Mouse (Mus musculus) kidney, adult 2 months (tissue): ENCODE measurements around the gene Sertad4. TPM values are rescaled to one million over a fixed set of nuclear protein-coding genes. Genes with fewer than 3 reads are reported as not detected.

Experiments used
- DNase-seq: peaks from one replicate; pipeline ENCODE4 v3.0.0; 2021
- H3K27ac ChIP-seq: fragments of 200-500 bp; 2 replicates; pipeline ENCODE4 v1.5.1; 2012; ENCODE audit warnings: low read depth, low read length, control low read depth, inconsistent platforms; ENCODE audit not compliant: insufficient read depth
- H3K27me3 ChIP-seq: fragments of 200-500 bp; replicated peaks from 2 replicates; pipeline ENCODE4 v1.6.1; 2012; ENCODE audit warnings: mild to moderate bottlenecking, moderate library complexity, low read length, inconsistent platforms; ENCODE audit not compliant: control insufficient read depth, insufficient read depth
- H3K36me3 ChIP-seq: fragments of 200-500 bp; 2 replicates; pipeline ENCODE4 v1.6.1; 2012; ENCODE audit warnings: mild to moderate bottlenecking, moderate library complexity, low read length, inconsistent platforms; ENCODE audit not compliant: control insufficient read depth, insufficient read depth
- H3K4me1 ChIP-seq: fragments of 200-500 bp; 2 replicates; pipeline ENCODE4 v1.6.1; 2011; ENCODE audit warnings: low read length; ENCODE audit not compliant: control insufficient read depth, insufficient read depth
- H3K4me3 ChIP-seq: fragments of 200-500 bp; 2 replicates; pipeline ENCODE4 v1.5.1; 2011; ENCODE audit warnings: mild to moderate bottlenecking, low read depth, low read length, control low read depth; ENCODE audit not compliant: insufficient read depth
- CTCF ChIP-seq: fragments of 200-500 bp; conservative IDR thresholded peaks from 2 replicates; pipeline ENCODE4 v1.5.1; 2011; ENCODE audit warnings: low read depth, mild to moderate bottlenecking, control low read depth, low read length, moderate library complexity, mixed read lengths; ENCODE audit not compliant: insufficient read depth, insufficient read length
- POLR2A ChIP-seq: fragments of 200-500 bp; IDR thresholded peaks from one replicate; pipeline ENCODE4 v1.6.1; 2011; ENCODE audit warnings: low read depth, low read length, control low read depth
- WGBS: fragments of 180-500 bp; shearing (Covaris S2); methylation state at CpG from one replicate; pipeline ENCODE4 v1.1.7; 2018; 5-methylcytosine and 5-hydroxymethylcytosine counted together
- polyA plus RNA-seq: library from polyadenylated mRNA; depleted of rRNA; stranded (reverse); fragments of >200 nt; gene quantifications from 2 replicates; pipeline ENCODE4 v1.2.3, GENCODE M21; 2012

The Sertad4 gene
- polyA plus RNA-seq, 1 experiment: 2.6 TPM

DNA sequence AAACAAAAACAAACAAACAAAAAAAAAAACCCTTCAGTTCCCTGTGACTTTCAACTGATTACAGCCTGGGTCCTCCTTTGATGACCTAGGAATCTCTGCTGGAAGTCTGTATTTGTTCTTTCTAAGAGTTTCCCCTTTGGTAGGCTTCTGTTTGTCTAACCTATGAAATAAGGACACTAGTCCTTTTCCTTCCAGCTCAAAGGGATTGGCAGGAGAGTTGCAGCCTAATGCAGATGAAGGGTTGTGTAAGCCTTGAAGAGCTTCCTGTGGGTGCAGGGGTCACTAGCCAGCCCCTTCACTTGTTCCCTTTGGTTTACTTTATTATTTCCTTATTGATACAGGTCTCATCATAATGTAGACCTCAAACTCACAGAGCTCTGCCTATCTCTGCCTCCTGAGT is 27.6 kb downstream of the Sertad4 start:
- no peak for DNase-seq
- no peak for TF ChIP-seq CTCF
- no peak for TF ChIP-seq POLR2A
- no peaks in the 10 kb centered on the region for H3K27me3 ChIP-seq
- H3K4me1 ChIP-seq: peaks cover 10% of the 10 kb centered on the region
- H3K4me3 ChIP-seq: no peak overlapping the region
- no peaks in the 10 kb centered on the region for H3K36me3 ChIP-seq
- no peak overlapping the region for H3K27ac ChIP-seq

DNA sequence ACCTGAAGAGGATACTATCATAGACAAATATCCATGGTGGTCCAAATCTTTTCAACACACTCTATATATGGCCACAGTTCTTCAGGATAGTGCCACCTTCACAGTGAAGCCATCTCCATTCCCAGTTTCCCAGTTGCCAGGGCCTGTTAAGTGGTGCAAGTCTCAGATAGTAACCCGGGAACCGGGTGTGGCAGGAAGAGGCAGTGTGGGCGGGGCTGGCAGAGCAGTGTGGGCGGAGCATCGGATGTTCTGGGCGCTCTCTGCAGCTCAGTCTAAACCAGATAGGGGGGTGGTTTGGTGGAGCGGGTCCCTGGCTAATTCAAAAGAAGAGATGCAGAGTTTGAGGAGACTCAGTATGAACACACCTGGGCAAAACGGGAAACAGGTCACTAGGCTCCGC is 29.8 kb downstream of the Sertad4 start:
- TF ChIP-seq CTCF: no peak
- TF ChIP-seq POLR2A: no peak
- DNase-seq: no peak
- Histone ChIP-seq H3K27ac (no peak overlapping the region), H3K4me3 (no peak overlapping the region), H3K36me3 (no peaks in the 10 kb centered on the region), H3K27me3 (no peaks in the 10 kb centered on the region), H3K4me1 (peaks cover 8% of the 10 kb centered on the region)
- WGBS: 52% methylated on average over 9 of the region's 9 CpGs

GRCm38 (mm10) chr1:192822652-192823525 is 32.7 kb downstream of the Sertad4 start:
- Histone ChIP-seq H3K4me1 (0 out of 2 replicates have a peak, but pooled peaks cover 2% of the 10 kb centered on the region), H3K27me3 (no peaks in the 10 kb centered on the region), H3K36me3 (no peaks in the 10 kb centered on the region), H3K27ac (peak overlapping the region; percentile 12; the same call in 1 of the 2 replicates), H3K4me3 (no peak overlapping the region)
- peak; percentile 75 for DNase-seq
- TF ChIP-seq POLR2A: no peak
- no peak for TF ChIP-seq CTCF
- WGBS: 37% methylated on average over 13 of the region's 13 CpGs

DNA sequence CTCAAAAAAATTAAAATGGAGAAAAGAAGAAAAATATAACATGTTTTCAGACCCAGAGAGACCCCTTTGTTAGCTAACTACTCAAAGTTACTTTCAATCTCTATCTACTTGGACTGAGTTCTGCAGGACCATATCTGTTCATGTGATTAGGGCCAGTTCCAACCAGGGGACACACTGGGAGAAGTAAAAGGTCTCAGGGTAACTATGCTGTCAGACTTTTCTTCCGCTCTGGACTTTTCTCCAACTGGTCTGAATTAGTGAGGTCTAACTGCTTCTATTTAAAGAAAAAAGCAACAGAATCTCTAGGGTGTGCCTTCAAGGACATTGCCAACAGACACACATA is 33.3 kb downstream of the Sertad4 start:
- Histone ChIP-seq H3K27ac (no peak overlapping the region), H3K4me1 (0 out of 2 replicates have a peak, but pooled peaks cover 2% of the 10 kb centered on the region), H3K27me3 (no peaks in the 10 kb centered on the region), H3K4me3 (no peak overlapping the region), H3K36me3 (no peaks in the 10 kb centered on the region)
- DNase-seq: no peak
- 61% methylated on average over 1 of the region's 1 CpGs for WGBS
- TF ChIP-seq CTCF: no peak
- no peak for TF ChIP-seq POLR2A

DNA sequence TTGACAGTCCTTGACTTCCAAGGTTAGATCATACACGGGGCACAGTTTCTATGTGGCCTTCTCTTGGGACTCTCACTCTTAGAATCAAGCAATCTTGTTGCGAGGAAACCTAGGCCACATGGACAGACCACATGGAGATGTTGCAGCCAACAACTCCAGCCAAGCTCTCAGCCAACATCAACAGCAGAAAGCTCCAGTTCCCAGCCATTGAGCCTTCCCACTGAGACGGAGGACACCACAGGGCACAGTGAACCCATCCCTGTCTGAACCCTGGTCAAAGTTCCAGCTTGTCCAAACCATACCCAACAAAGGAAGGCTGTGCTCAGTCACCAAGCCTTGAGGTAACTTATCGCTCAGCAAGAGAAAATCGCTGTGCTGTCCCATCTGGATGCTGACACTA is 37.2 kb downstream of the Sertad4 start:
- Histone ChIP-seq H3K4me1 (peaks cover 6% of the 10 kb centered on the region; the same call in 1 of the 2 replicates), H3K36me3 (no peaks in the 10 kb centered on the region), H3K4me3 (no peak overlapping the region), H3K27me3 (no peaks in the 10 kb centered on the region), H3K27ac (no peak overlapping the region)
- peak; percentile 49 for DNase-seq
- TF ChIP-seq CTCF (no peak), POLR2A (no peak)
- 78% methylated on average over 5 of the region's 5 CpGs for WGBS

- TF ChIP-seq POLR2A: no peak
- no peak for TF ChIP-seq CTCF
- peak; percentile 73 for DNase-seq
- no peak overlapping the region for H3K4me3 ChIP-seq
Observed at GRCm38 (mm10) chr1:192815789-192816188, 39.8 kb downstream of the Sertad4 start.

DNA sequence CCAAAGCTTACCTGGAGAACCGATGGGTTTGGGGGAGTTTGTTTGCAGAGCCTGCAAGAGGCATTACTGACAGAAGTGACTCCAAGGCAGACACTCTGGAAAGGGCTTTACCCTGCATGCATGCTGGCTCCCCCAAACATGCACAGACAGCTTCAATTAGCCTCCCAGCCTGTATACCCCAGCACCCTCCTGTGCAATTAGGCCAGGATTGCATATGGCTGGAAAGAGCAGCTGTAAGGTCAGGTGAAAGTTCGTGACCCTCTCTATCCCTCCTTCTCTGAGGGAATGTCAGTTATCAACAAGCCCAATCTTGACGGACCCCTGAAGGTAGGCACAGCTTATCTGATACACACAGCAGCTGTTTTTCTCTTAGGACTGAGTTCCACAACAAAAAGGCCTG is 40.9 kb downstream of the Sertad4 start:
- 71% methylated on average over 3 of the region's 3 CpGs for WGBS
- DNase-seq: no peak
- H3K4me3 ChIP-seq: no peak overlapping the region
- H3K36me3 ChIP-seq: no peaks in the 10 kb centered on the region
- H3K27ac ChIP-seq: no peak overlapping the region
- no peaks in the 10 kb centered on the region for H3K27me3 ChIP-seq
- TF ChIP-seq POLR2A: no peak
- TF ChIP-seq CTCF: no peak
- peaks cover 17% of the 10 kb centered on the region; the same call in 1 of the 2 replicates for H3K4me1 ChIP-seq

More at GRCm38 (mm10) chr1:192815789-192816188, 39.8 kb downstream of the Sertad4 start:
- Histone ChIP-seq H3K4me1 (peaks cover 17% of the 10 kb centered on the region; the same call in 1 of the 2 replicates), H3K27ac (no peak overlapping the region), H3K27me3 (no peaks in the 10 kb centered on the region), H3K36me3 (no peaks in the 10 kb centered on the region)
- WGBS: 55% methylated on average over 2 of the region's 2 CpGs
